Mouse (Mus musculus): ENCODE results near the gene Lpar3. TPM values are rescaled to one million over a fixed set of nuclear protein-coding genes. Genes with fewer than 3 reads are reported as not detected.

Lpar3 gene
- total RNA-seq, 1 experiment from 2014 or later: not detected

- ATAC-seq (replicated peaks in 1 of 2; ENCODE audit: insufficient read depth in 1 of 2, low FRiP score in 2 of 2, low TSS enrichment in 1 of 2, low read depth in 1 of 2, poor library complexity in 2 of 2, severe bottlenecking in 2 of 2): no peak
These were observed 56.2 kb downstream of the Lpar3 start for GRCm38 (mm10) chr3:146276991-146277390.

DNA sequence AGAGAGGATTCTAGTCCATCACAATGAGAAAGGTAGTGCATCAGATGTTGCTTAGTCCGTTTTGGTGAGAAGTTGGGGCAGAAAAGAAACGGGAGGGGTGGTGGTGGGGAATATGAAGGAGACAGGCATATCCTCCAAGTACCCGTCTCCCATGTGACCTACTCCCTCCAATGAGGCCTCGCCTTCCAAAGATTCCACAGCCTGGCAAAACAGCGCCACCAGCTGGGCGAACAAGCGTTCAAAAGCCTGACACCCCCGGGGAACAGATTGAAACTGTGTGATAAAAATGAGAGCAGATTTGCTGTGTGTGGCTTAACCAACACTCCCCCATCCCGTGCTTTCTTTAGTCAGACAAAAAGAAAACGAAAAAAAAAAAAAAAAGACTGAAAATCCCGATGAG, 56.7 kb downstream of the Lpar3 start:
- no peak for ATAC-seq (replicated peaks in 1 of 2; ENCODE audit: insufficient read depth in 1 of 2, low FRiP score in 2 of 2, low TSS enrichment in 1 of 2, low read depth in 1 of 2, poor library complexity in 2 of 2, severe bottlenecking in 2 of 2)

DNA sequence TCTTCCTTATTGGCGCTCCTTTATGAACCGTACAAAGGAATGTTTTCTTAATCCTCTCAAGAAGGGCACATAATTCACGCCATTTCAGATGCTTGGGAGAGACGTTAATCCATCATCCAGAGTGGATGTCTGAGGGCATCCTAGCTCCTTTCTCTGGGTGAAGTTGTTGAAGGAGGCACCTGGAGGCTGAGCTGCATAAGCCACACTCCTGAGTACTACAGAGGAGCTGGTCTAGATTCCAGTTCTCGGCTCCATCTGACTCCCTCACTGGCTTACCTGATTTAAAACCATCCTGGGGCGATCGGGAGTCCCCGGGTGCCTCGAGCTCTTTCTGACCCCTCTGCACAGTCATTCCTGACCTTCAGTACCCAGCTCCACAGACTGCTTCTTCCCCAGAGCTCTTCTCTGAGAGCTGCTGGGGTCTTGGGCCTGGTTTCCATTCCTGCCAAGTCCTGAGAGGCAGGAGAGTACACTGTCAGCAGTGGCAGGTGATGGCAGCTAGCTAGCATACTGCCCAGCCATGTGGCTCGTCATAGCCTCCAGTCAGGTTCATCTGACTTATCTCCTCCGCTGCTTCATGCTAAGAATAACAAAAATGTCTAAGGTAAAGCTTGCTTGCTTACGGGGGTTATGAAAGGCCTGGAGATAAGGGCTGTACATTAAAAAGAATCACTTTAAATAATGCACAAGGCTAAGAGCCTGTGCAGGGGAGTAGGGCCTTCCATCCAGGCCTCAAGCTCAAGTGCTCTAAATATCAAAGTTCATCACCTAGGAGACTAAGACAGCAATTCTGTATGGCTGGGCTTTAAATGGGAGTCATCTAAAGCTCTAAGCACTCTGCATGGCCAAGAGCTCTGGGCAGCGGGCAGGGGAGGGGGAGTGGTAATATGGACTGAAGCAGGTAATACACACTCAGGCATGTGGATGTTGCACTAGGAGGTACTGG, 57.7 kb downstream of the Lpar3 start:
- ATAC-seq (replicated peaks in 1 of 2; ENCODE audit: insufficient read depth in 1 of 2, low FRiP score in 2 of 2, low TSS enrichment in 1 of 2, low read depth in 1 of 2, poor library complexity in 2 of 2, severe bottlenecking in 2 of 2): no peak

DNA sequence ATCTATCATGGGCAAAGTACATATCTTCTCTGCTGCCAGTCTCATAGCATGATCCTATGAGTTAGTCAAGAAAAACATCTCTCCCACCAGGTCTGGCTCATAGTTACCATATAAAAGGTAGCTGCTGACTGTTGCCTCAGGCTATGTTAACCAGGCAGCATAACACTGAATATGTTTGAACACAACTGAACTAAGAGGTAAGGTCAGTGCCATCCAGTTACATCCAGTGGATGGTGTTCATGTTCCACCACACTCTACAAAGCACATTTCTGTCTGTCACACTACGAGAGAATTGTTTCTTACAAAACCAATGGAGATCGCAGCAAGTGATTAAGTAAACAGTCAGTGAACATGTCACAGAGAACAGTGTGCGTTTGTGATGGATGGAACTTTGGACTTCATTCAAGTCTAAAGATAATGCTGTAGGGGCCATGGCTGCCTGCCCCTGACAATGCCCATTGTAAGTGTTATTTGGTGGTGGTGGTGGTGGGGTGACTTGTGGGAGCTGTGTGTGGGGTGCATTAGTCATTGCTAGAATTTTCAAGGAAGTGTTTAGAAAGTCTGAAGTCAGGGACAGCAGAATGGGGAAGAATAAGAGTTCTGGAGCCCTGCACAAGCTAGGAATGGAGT, 63.1 kb downstream of the Lpar3 start:
- no peak for ATAC-seq (replicated peaks in 1 of 2; ENCODE audit: insufficient read depth in 1 of 2, low FRiP score in 2 of 2, low TSS enrichment in 1 of 2, low read depth in 1 of 2, poor library complexity in 2 of 2, severe bottlenecking in 2 of 2)

DNA sequence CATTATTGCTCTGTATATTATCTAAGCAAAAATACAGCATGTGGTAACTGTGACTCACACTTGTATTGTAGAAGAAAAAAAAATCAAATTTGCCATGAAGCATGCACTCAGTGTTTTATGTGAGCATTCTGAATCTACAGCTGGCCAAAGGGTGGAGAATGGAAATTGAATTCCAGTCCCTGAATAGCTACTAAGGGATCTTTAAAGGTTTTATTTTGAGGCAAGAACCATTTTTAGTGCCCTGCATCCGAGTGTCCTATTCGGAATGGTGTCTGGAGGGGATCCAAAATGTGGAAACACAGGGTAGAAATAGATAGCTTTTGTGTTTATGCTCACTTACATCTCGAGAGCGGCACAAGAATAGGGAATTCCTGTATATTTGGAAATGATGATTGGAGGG, 65.4 kb downstream of the Lpar3 start:
- ATAC-seq (replicated peaks in 1 of 2; ENCODE audit: insufficient read depth in 1 of 2, low FRiP score in 2 of 2, low TSS enrichment in 1 of 2, low read depth in 1 of 2, poor library complexity in 2 of 2, severe bottlenecking in 2 of 2): no peak

- no peak for ATAC-seq (replicated peaks in 1 of 2; ENCODE audit: insufficient read depth in 1 of 2, low FRiP score in 2 of 2, low TSS enrichment in 1 of 2, low read depth in 1 of 2, poor library complexity in 2 of 2, severe bottlenecking in 2 of 2)
These were observed 71.2 kb downstream of the Lpar3 start for GRCm38 (mm10) chr3:146291928-146292327.

- ATAC-seq (replicated peaks in 1 of 2; ENCODE audit: insufficient read depth in 1 of 2, low FRiP score in 2 of 2, low TSS enrichment in 1 of 2, low read depth in 1 of 2, poor library complexity in 2 of 2, severe bottlenecking in 2 of 2): no peak
These were observed 71.8 kb downstream of the Lpar3 start for GRCm38 (mm10) chr3:146292515-146292914.

DNA sequence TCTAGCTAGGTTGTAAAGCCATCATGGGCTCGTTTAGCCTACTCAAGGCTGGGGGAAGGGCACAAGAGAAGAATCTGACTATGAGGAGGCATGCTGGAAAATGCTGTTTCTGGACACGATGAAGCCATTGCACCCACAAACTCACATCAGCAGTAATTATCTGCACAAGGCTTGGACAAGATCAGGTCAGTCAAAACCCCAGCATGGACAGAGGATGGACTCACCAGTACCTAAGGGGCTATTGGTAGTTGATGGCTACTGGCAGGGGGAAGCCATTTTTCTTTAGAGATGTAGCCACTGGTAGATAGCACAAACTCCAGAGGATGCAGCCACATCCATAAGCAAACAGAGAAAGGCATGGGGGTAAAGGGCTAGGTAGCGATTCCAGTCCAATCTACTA, 81.7 kb downstream of the Lpar3 start:
- ATAC-seq (replicated peaks in 1 of 2; ENCODE audit: insufficient read depth in 1 of 2, low FRiP score in 2 of 2, low TSS enrichment in 1 of 2, low read depth in 1 of 2, poor library complexity in 2 of 2, severe bottlenecking in 2 of 2): no peak

DNA sequence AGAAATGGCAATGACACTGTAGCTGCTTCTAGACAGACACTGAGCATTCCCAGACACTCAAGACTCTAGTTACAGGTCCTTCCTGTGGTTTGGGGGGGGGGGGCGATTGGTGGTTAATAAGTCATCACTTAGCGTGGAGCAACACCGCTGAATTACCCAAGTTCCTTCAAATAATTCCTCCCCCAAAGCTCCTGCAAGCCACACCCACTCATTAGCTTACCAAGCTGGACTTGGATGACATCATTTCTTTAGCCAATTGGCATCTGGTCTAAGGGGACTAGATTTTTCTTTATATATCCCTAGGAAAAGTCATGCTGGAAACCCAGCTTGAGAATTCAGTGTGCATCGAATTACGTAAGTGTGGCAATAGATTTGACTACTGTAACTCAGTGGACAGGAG, 82.4 kb downstream of the Lpar3 start:
- ATAC-seq (replicated peaks in 1 of 2; ENCODE audit: insufficient read depth in 1 of 2, low FRiP score in 2 of 2, low TSS enrichment in 1 of 2, low read depth in 1 of 2, poor library complexity in 2 of 2, severe bottlenecking in 2 of 2): peak; percentile 27 to 56; a peak in 2 of 4 replicates

DNA sequence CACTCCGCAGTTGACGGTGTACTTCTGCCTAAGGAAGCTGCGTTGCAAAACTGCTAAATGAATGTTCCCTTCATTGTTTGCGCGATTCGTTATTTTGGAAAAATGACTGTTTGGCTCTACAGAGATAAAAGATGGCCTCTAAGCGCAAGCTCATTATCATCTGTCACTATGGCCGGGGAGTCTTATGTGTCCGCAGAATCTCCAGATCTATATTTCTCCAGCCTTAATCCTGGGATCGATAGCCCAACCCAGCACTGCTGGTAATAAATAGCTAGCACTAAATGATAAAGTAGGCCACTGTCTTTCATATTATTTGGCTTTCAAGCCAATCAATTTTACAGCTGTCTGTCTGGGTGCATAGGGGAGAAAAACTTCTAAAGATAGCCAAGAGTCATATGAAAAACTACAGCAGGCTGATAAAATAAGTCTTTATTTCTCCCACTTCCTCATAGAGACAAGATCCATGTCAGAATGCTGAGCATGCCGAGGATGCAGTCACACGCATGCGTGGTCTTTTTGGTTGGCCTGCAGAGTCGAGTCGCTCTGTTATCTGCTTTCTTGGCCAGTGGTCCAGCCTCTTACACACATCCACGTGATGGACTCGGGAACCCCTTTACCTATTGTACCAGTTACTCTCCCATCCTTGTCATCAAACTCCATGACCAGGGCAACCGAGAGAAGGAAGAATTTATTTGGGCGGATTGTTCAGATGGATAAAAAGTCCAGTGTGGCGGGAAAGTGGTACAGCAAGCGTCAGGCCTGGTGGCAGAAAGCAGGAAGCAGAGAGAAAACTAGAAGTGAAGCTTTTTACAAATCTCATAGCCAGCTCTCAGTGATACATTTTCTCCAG, 84.0 kb downstream of the Lpar3 start:
- no peak for ATAC-seq (replicated peaks in 1 of 2; ENCODE audit: insufficient read depth in 1 of 2, low FRiP score in 2 of 2, low TSS enrichment in 1 of 2, low read depth in 1 of 2, poor library complexity in 2 of 2, severe bottlenecking in 2 of 2)

GRCm38 (mm10) chr3:146307341-146307740, 86.6 kb downstream of the Lpar3 start:
- no peak for ATAC-seq (replicated peaks in 1 of 2; ENCODE audit: insufficient read depth in 1 of 2, low FRiP score in 2 of 2, low TSS enrichment in 1 of 2, low read depth in 1 of 2, poor library complexity in 2 of 2, severe bottlenecking in 2 of 2)

DNA sequence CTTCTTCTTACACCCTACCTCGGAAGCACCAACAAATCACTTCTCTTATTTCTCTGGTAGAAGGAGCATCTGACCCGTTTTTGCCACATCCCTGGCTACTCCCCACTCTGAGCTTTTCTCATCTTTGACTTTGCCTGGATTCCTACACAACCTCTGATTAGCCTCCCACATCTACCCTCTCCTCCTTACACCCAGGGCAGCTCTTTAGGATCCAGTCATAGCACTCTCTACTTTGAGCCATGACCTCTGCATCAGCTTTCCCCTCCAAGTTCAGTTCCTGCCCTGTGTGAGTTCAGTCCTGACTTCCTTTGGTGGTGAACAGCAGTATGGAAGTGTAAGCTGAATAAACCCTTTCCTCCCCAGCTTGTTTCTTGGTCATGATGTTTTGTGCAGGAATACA, 87.1 kb downstream of the Lpar3 start:
- no peak for ATAC-seq (replicated peaks in 1 of 2; ENCODE audit: insufficient read depth in 1 of 2, low FRiP score in 2 of 2, low TSS enrichment in 1 of 2, low read depth in 1 of 2, poor library complexity in 2 of 2, severe bottlenecking in 2 of 2)

- ATAC-seq (replicated peaks in 1 of 2; ENCODE audit: insufficient read depth in 1 of 2, low FRiP score in 2 of 2, low TSS enrichment in 1 of 2, low read depth in 1 of 2, poor library complexity in 2 of 2, severe bottlenecking in 2 of 2): no peak
These were observed 88.8 kb downstream of the Lpar3 start for GRCm38 (mm10) chr3:146309586-146309985.

DNA sequence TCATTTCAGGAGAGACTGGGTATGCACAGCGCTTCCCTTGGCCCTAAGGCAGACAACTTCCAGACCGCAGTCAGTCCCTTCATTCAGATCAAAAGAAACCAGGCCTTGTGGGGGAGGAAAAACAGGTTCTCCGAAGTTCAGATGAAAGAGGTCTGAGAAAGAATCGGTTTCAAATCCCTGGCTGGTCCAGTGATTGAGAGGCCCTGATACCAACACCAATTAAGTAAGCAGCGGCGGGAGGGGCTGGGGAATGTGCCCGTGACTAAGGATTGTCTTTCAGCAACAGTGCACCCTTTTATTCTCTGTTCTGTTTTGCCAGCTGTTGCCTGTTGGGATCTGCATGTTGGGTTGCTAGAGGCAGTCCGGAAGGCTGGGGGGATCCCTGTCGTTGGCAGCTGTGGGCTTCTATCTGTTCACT, 90.4 kb downstream of the Lpar3 start:
- no peak for ATAC-seq (replicated peaks in 1 of 2; ENCODE audit: insufficient read depth in 1 of 2, low FRiP score in 2 of 2, low TSS enrichment in 1 of 2, low read depth in 1 of 2, poor library complexity in 2 of 2, severe bottlenecking in 2 of 2)

DNA sequence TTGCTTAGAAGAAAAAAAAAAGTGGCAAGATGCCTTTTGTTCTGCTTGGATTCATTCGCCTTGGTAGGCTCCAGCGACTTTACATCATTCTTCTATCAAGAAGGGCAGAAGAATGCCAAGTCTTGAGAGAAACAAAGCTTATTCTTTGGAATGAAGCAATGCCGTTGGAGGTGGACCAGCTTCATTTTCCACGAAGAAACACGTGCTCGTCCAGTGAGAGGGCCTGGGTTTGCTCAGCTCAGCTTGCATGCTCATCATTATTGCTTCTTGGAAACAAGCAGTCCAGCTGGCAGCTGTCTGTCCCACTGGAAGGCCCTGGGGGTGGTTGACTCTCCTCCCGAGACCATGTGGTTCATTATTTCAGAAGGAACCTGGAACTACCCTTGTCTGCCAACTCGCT, 94.7 kb downstream of the Lpar3 start:
- ATAC-seq (replicated peaks in 1 of 2; ENCODE audit: insufficient read depth in 1 of 2, low FRiP score in 2 of 2, low TSS enrichment in 1 of 2, low read depth in 1 of 2, poor library complexity in 2 of 2, severe bottlenecking in 2 of 2): no peak

DNA sequence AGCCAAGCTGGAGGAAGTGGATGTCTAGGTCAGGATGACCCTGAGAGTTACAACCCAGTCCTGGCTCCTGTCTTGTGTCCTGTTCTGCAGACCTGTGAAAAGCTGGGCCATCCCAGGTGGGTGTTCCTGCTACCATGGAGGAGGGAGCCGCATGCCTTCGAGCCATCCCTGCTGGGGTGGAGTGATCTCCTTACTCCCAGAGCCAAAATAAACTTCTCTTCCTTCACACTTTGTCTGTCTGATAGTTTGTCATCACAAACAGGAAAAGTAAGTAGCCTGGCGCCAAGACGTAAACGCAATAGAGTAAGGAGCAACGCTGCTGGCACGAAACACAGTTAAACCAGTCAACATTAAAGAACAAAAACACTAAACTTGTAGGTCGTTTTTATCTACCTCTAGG, 95.5 kb downstream of the Lpar3 start:
- ATAC-seq (replicated peaks in 1 of 2; ENCODE audit: insufficient read depth in 1 of 2, low FRiP score in 2 of 2, low TSS enrichment in 1 of 2, low read depth in 1 of 2, poor library complexity in 2 of 2, severe bottlenecking in 2 of 2): no peak

- ATAC-seq (replicated peaks in 1 of 2; ENCODE audit: insufficient read depth in 1 of 2, low FRiP score in 2 of 2, low TSS enrichment in 1 of 2, low read depth in 1 of 2, poor library complexity in 2 of 2, severe bottlenecking in 2 of 2): no peak
These were observed 96.6 kb downstream of the Lpar3 start for GRCm38 (mm10) chr3:146317366-146317765.

- no peak for ATAC-seq (replicated peaks in 1 of 2; ENCODE audit: insufficient read depth in 1 of 2, low FRiP score in 2 of 2, low TSS enrichment in 1 of 2, low read depth in 1 of 2, poor library complexity in 2 of 2, severe bottlenecking in 2 of 2)
These were observed 97.1 kb downstream of the Lpar3 start for GRCm38 (mm10) chr3:146317911-146318310.

Data from hematopoietic stem cell, adult 5-6 weeks (primary cell).